Mouse (Mus musculus): ENCODE measurements around the gene Gnl2.

DNA sequence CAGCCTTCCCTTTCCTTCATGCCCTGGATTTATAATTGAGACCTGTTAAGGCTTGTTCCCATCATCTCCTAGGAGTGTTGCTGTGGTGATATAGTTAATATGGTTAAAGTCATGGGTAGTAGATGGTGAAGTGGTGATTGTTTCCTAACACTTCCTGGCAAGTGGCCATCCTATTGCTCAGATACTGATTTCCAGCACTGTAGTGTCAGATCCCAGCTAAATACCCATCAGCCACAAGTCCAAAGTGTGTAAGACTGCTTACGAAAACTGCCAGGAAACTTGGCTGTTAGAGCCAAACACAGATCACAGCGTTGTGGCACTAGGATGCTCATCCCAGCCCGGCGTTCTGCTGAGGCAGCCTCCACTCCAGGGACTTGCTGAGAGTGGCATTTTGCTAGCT lies 18.0 kb downstream of the Gnl2 start:
- no peak for TF ChIP-seq CTCF (IDR thresholded peaks at IDR 0.05; ENCODE audit: borderline replicate concordance, extremely low read depth, insufficient read depth, insufficient read length)
- no peak for TF ChIP-seq POLR2A (IDR thresholded peaks at IDR 0.05; ENCODE audit: borderline replicate concordance, extremely low read depth, insufficient read depth, insufficient read length, poor library complexity, severe bottlenecking)
